In genomic region chr12:3316083-3316482, GRCm38 (mm10) we compare ENCODE assay signal across 13 mouse cellular contexts. TPM values are rescaled to one million over a fixed set of nuclear protein-coding genes. Genes with fewer than 3 reads are reported as not detected.
A peak's percentile ranks its signal among the peaks of the same experiment; 100 is the strongest.
DNase-seq lines count a peak whose midpoint lies in the region; ATAC-seq and TF ChIP-seq lines count a peak whose summit lies in the region.
"Had no signal": no experiment of that assay in that cellular context is flagged by ENCODE, and none has a peak within 500 bp of the region (broad histone marks: within the 10 kb centered on the region; RNA-seq: fewer than 3 reads in every experiment).

No protein-coding gene starts in this region.

- H3K27ac ChIP-seq in kidney, postnatal 0 days = no peak overlapping the region
- H3K27ac ChIP-seq in limb, embryonic 14.5 days (replicated peaks; ENCODE audit: low read depth, low read length) = no peak overlapping the region
- H3K27ac ChIP-seq: embryonic facial prominence, embryonic 10.5 days; forebrain, embryonic 12.5 days; heart, embryonic 15.5 days had no signal

- no peaks in the 10 kb centered on the region for H3K27me3 ChIP-seq in kidney, postnatal 0 days (ENCODE audit: insufficient read depth, low read length)
- H3K27me3 ChIP-seq in limb, embryonic 14.5 days (ENCODE audit: control insufficient read depth, insufficient read depth, low read length) = no peaks in the 10 kb centered on the region
- H3K27me3 ChIP-seq: forebrain, embryonic 12.5 days; heart, embryonic 15.5 days had no signal

- no peaks in the 10 kb centered on the region for H3K4me1 ChIP-seq in kidney, postnatal 0 days (replicated peaks; ENCODE audit: insufficient read depth, low read length)
- no peaks in the 10 kb centered on the region for H3K4me1 ChIP-seq in limb, embryonic 14.5 days (ENCODE audit: control insufficient read depth, insufficient read depth, low read length)
- H3K4me1 ChIP-seq: embryonic facial prominence, embryonic 10.5 days; forebrain, embryonic 12.5 days; heart, embryonic 15.5 days had no signal

- no peak for TF ChIP-seq CTCF in kidney, postnatal 0 days (IDR thresholded peaks at IDR 0.05; ENCODE audit: low read depth)

- no peak overlapping the region for H3K4me2 ChIP-seq in kidney, postnatal 0 days (ENCODE audit: low read length)
- no peak overlapping the region for H3K4me2 ChIP-seq in limb, embryonic 14.5 days (replicated peaks; ENCODE audit: low read depth, low read length, severe bottlenecking)
- H3K4me2 ChIP-seq: forebrain, embryonic 12.5 days; heart, embryonic 15.5 days had no signal

- H3K9me3 ChIP-seq in kidney, postnatal 0 days (replicated peaks; ENCODE audit: low read length) = no peaks in the 10 kb centered on the region
- H3K9me3 ChIP-seq in limb, embryonic 14.5 days (ENCODE audit: control insufficient read depth, low read length) = no peaks in the 10 kb centered on the region
- H3K9me3 ChIP-seq: embryonic facial prominence, embryonic 10.5 days; forebrain, embryonic 12.5 days; heart, embryonic 15.5 days had no signal

- H3K4me3 ChIP-seq in kidney, postnatal 0 days (replicated peaks; ENCODE audit: low read depth, low read length) = no peak overlapping the region
- H3K4me3 ChIP-seq in limb, embryonic 14.5 days (replicated peaks; ENCODE audit: low read length) = no peak overlapping the region
- H3K4me3 ChIP-seq: embryonic facial prominence, embryonic 10.5 days; forebrain, embryonic 12.5 days; heart, embryonic 15.5 days had no signal

- DNase-seq in kidney, postnatal 0 days (ENCODE audit: low spot score) = peak; percentile 29
- no peak for DNase-seq in kidney, adult 18-20 months
- peak; percentile 9 for DNase-seq in ZHBTc4 (ENCODE audit: low read depth, low spot score)
- DNase-seq in adrenal gland, postnatal 14 days = peak; percentile 69
- no peak for DNase-seq in limb, embryonic 14.5 days (ENCODE audit: low spot score)
- no peak for DNase-seq in cerebellum, postnatal 4 days (ENCODE audit: low spot score in 2 of 2)
- no peak for DNase-seq in right cerebral cortex, adult 2 months (ENCODE audit: low spot score in 2 of 2)
- DNase-seq: cerebellum, adult 2 months; right cerebral cortex, postnatal 14 days had no signal

- no peak overlapping the region for H3K9ac ChIP-seq in kidney, postnatal 0 days (ENCODE audit: low read depth, low read length)
- H3K9ac ChIP-seq in limb, embryonic 14.5 days (ENCODE audit: low read depth, low read length, severe bottlenecking) = no peak overlapping the region
- H3K9ac ChIP-seq: forebrain, embryonic 12.5 days; heart, embryonic 15.5 days had no signal

- ATAC-seq in kidney, postnatal 0 days (replicated peaks; ENCODE audit: low FRiP score, low read depth) = no peak
- ATAC-seq in limb, embryonic 14.5 days (ENCODE audit: low FRiP score, low read depth) = 0 out of 2 replicates have a peak, but pooled peaks have one; percentile 34
- no peak for ATAC-seq in megakaryocyte, adult 5-6 weeks (ENCODE audit: poor library complexity, severe bottlenecking)

- no peak for TF ChIP-seq POLR2A in limb, embryonic 14.5 days (IDR thresholded peaks at IDR 0.05; ENCODE audit: borderline replicate concordance, extremely low read depth, insufficient read depth, insufficient read length)

- 29% methylated on average over 2 of the region's 2 CpGs for WGBS in kidney, postnatal 0 days
- WGBS in limb, embryonic 14.5 days = 30% methylated on average over 2 of the region's 2 CpGs

- H3K36me3 ChIP-seq in kidney, postnatal 0 days (ENCODE audit: insufficient read depth, low read length) = no peaks in the 10 kb centered on the region
- no peaks in the 10 kb centered on the region for H3K36me3 ChIP-seq in limb, embryonic 14.5 days (ENCODE audit: control insufficient read depth, insufficient read depth, low read length)
- H3K36me3 ChIP-seq: embryonic facial prominence, embryonic 10.5 days; forebrain, embryonic 12.5 days; heart, embryonic 15.5 days had no signal

RNA-seq across cellular contexts. Expression of gene Rab10, which starts 6.3 kb away (rescaled TPM):
- polyA plus RNA-seq in kidney, postnatal 0 days (2015; fragmentation: Nextera tagmentation; extraction: Ambion mirVana) = 71.1 and 78.3 TPM in 2 replicates
- 157 TPM in 2 replicates for total RNA-seq in adrenal gland, postnatal 14 days (2021)
- polyA plus RNA-seq in limb, embryonic 14.5 days (2012; rRNA removed) = 74.8 and 79.4 TPM in 2 replicates
- polyA plus RNA-seq in limb, embryonic 14.5 days (2014; fragmentation: Nextera tagmentation; extraction: Ambion mirVana) = 94.7 and 105 TPM in 2 replicates
- total RNA-seq in megakaryocyte, adult 5-6 weeks (2015) = 68.7 and 74.6 TPM in 2 replicates
- total RNA-seq in megakaryocyte, adult 5-6 weeks (2017) = 94.9 and 96.9 TPM in 2 replicates

RNA-seq across cellular contexts. Expression of gene Kif3c, which starts 48.8 kb away (rescaled TPM):
- polyA plus RNA-seq in kidney, postnatal 0 days (2015; fragmentation: Nextera tagmentation; extraction: Ambion mirVana) = 6.2 and 6.4 TPM in 2 replicates
- 12.3 and 18.5 TPM in 2 replicates for total RNA-seq in adrenal gland, postnatal 14 days (2021)
- polyA plus RNA-seq in limb, embryonic 14.5 days (2012; rRNA removed) = 15.7 and 24.1 TPM in 2 replicates
- polyA plus RNA-seq in limb, embryonic 14.5 days (2014; fragmentation: Nextera tagmentation; extraction: Ambion mirVana) = 10.4 and 14.6 TPM in 2 replicates
- total RNA-seq in megakaryocyte, adult 5-6 weeks (2015) = 1.8 and 2.5 TPM in 2 replicates
- total RNA-seq in megakaryocyte, adult 5-6 weeks (2017) = 1.8 and 1.9 TPM in 2 replicates

Comparison
In these comparisons a context has a peak if more than half of its experiments do, and no peak if none do; other contexts are left out.
1. DNase-seq: peak in kidney, postnatal 0 days (single experiment), ZHBTc4 (single experiment) and adrenal gland, postnatal 14 days (single experiment); none in kidney, adult 18-20 months (single experiment), limb, embryonic 14.5 days (single experiment), cerebellum, postnatal 4 days (0 of 2) and right cerebral cortex, adult 2 months (0 of 2).